In the genomic region with DNA sequence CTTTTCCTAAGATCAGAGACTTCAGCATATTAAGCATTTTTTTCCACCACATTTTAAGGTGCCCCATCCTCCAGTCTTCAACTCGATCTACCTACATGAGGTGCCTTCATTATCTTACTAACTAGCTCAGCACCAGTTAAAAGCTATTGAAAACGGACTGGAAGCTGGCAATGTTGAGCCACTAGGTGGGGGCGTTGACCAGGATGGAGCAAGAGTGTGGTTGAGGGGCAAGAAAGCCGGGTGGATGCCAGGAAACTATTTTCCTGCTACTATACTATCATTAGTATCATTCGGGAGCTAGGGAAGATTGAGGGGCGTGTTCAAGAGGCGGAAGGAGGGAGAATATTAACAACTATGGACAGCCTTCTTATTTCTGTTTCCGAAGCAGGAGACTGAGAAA, we compare ENCODE assay signal across 9 mouse cellular contexts. TPM values are rescaled to one million over a fixed set of nuclear protein-coding genes. Genes with fewer than 3 reads are reported as not detected.
A peak's percentile ranks its signal among the peaks of the same experiment; 100 is the strongest.
DNase-seq lines count a peak whose midpoint lies in the region; ATAC-seq and TF ChIP-seq lines count a peak whose summit lies in the region.
"Had no signal": no experiment of that assay in that cellular context is flagged by ENCODE, and none has a peak within 500 bp of the region (broad histone marks: within the 10 kb centered on the region; RNA-seq: fewer than 3 reads in every experiment).

No protein-coding gene starts in this region.

- ATAC-seq in granulocyte monocyte progenitor cell, adult 5-6 weeks (replicated peaks; ENCODE audit: poor library complexity, severe bottlenecking): peak; percentile 39
- no peak for ATAC-seq in kidney, embryonic 16.5 days (ENCODE audit: low FRiP score, low TSS enrichment)
- no peak for ATAC-seq in midbrain, embryonic 15.5 days (replicated peaks)
- ATAC-seq in monocyte, adult 5-6 weeks (replicated peaks; ENCODE audit: insufficient number of reproducible peaks, low FRiP score, low TSS enrichment, poor library complexity, severe bottlenecking): no peak

- H3K9ac ChIP-seq in kidney, embryonic 16.5 days (replicated peaks; ENCODE audit: low read length): no peak overlapping the region
- H3K9ac ChIP-seq in midbrain, embryonic 15.5 days: no peak overlapping the region
- H3K9ac ChIP-seq: liver, embryonic 15.5 days had no signal

- no peaks in the 10 kb centered on the region for H3K9me3 ChIP-seq in kidney, embryonic 16.5 days (ENCODE audit: low read length)
- H3K9me3 ChIP-seq in midbrain, embryonic 15.5 days: no peaks in the 10 kb centered on the region
- H3K9me3 ChIP-seq: liver, embryonic 15.5 days had no signal

- peak overlapping the region; percentile 29 for H3K4me2 ChIP-seq in kidney, embryonic 16.5 days (replicated peaks; ENCODE audit: low read depth, low read length)
- H3K4me2 ChIP-seq in midbrain, embryonic 15.5 days: peak overlapping the region; percentile 88
- H3K4me2 ChIP-seq: liver, embryonic 15.5 days had no signal

- H3K27ac ChIP-seq in layer of hippocampus, adult 2 months: 0 out of 2 replicates have a peak overlapping the region, but pooled peaks have one; percentile 83
- H3K27ac ChIP-seq in kidney, embryonic 16.5 days (ENCODE audit: low read length): no peak overlapping the region
- H3K27ac ChIP-seq in midbrain, embryonic 15.5 days: no peak overlapping the region
- H3K27ac ChIP-seq: liver, embryonic 15.5 days had no signal

- peaks cover 53% of the 10 kb centered on the region for H3K27me3 ChIP-seq in kidney, embryonic 16.5 days (ENCODE audit: insufficient read depth, low read length)
- peaks cover 27% of the 10 kb centered on the region for H3K27me3 ChIP-seq in midbrain, embryonic 15.5 days (replicated peaks)

- no peak for DNase-seq in layer of hippocampus, adult 2 months (ENCODE audit: low spot score in 2 of 2)
- no peak for DNase-seq in layer of hippocampus, postnatal 14 days (ENCODE audit: low spot score in 2 of 2)
- DNase-seq in adrenal gland, adult 2 months: peak; percentile 22
- no peak for DNase-seq in cerebellum, adult 8-10 months

- peaks cover 19% of the 10 kb centered on the region for H3K4me1 ChIP-seq in kidney, embryonic 16.5 days (ENCODE audit: insufficient read depth, low read length)
- H3K4me1 ChIP-seq in midbrain, embryonic 15.5 days: peaks cover 30% of the 10 kb centered on the region
- H3K4me1 ChIP-seq: liver, embryonic 15.5 days had no signal

- no peaks in the 10 kb centered on the region for H3K36me3 ChIP-seq in kidney, embryonic 16.5 days (ENCODE audit: insufficient read depth, low read length)
- H3K36me3 ChIP-seq in midbrain, embryonic 15.5 days (replicated peaks): no peaks in the 10 kb centered on the region
- H3K36me3 ChIP-seq: liver, embryonic 15.5 days had no signal

- WGBS in kidney, embryonic 16.5 days: 10% methylated on average over 8 of the region's 8 CpGs
- 7% methylated on average over 8 of the region's 8 CpGs for WGBS in midbrain, embryonic 15.5 days

- peak; percentile 59 for TF ChIP-seq CTCF in layer of hippocampus, adult 2 months (conservative IDR thresholded peaks at IDR 0.05)

- H3K4me3 ChIP-seq in layer of hippocampus, adult 2 months: peak overlapping the region; percentile 6; the same call in 1 of the 2 replicates
- peak overlapping the region; percentile 13; the same call in 1 of the 2 replicates for H3K4me3 ChIP-seq in kidney, embryonic 16.5 days (ENCODE audit: low read length)
- no peak overlapping the region for H3K4me3 ChIP-seq in midbrain, embryonic 15.5 days
- H3K4me3 ChIP-seq: liver, embryonic 15.5 days had no signal

RNA-seq across cellular contexts. Expression of a gene that starts 1.5 kb away (rescaled TPM):
- total RNA-seq in layer of hippocampus, adult 2 months (2021): 1 to 10 TPM; 9.1 to 9.5 TPM
- total RNA-seq in layer of hippocampus, postnatal 14 days (2021): 10 to 100 TPM; 10.1 to 10.2 TPM
- 10 to 100 TPM in 1 of 2 experiments, 1 to 10 TPM in 1; 7.1 to 13.1 TPM for total RNA-seq in adrenal gland, adult 2 months (2021)
- polyA plus RNA-seq in adrenal gland, adult 2 months (2012; rRNA removed): 0.99 and 2.2 TPM in 2 replicates
- not detected in 2 replicates for total RNA-seq in granulocyte monocyte progenitor cell, adult 5-6 weeks (2014; fragmentation: Nextera tagmentation)
- not detected in 2 replicates for total RNA-seq in granulocyte monocyte progenitor cell, adult 5-6 weeks (2017)
- polyA plus RNA-seq in kidney, embryonic 16.5 days (2015; fragmentation: Nextera tagmentation; extraction: Ambion mirVana): 0.26 and 0.45 TPM in 2 replicates
- 4.2 and 5.1 TPM in 2 replicates for polyA plus RNA-seq in midbrain, embryonic 15.5 days (2015; fragmentation: Nextera tagmentation; extraction: Ambion mirVana)
- 0.29 to 1.2 TPM (median 0.67 TPM) in 3 replicates for total RNA-seq in monocyte, adult 5-6 weeks (2017)
- polyA plus RNA-seq: liver, embryonic 15.5 days had no signal
